Mouse (Mus musculus) c-Kit-positive CD71-negative TER-119-negative erythroid progenitor cells, embryonic 14.5 days (primary cell): ENCODE measurements around the gene Klhdc4.

ENCODE experiments used
- DNase-seq: peaks from one replicate; pipeline ENCODE4 v3.0.0-alpha.2; 2013; ENCODE audit warnings: low read depth

Klhdc4 gene

GRCm38 (mm10) chr8:121849303-121849702 is 19.9 kb upstream of the Klhdc4 start:
- no peak for DNase-seq

- DNase-seq: no peak
These were observed 19.1 kb upstream of the Klhdc4 start for GRCm38 (mm10) chr8:121848495-121848894.

GRCm38 (mm10) chr8:121847987-121848386 is 18.6 kb upstream of the Klhdc4 start:
- no peak for DNase-seq

GRCm38 (mm10) chr8:121847261-121847822 is 18.0 kb upstream of the Klhdc4 start:
- no peak for DNase-seq

GRCm38 (mm10) chr8:121846815-121847214 is 17.4 kb upstream of the Klhdc4 start:
- no peak for DNase-seq

DNA sequence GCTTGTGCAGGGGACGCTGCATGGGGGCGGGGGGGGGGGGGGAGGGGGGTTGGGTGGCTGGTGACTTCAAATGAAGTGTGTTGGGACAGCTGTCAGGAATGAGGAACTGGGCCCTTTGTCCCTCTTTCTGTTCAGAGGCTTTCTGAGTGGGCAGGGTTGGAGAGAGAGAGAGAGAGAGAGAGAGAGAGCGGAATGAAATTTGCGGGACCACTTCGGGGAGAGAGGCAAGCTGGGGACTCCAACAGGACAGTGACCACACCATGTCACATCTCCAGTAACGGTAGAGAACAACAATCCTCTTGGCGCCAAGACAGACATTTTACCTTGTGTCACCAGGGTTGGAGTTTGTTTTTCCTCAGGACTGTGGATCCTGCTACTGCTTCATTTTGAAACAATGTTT is 15.4 kb upstream of the Klhdc4 start:
- no peak for DNase-seq

GRCm38 (mm10) chr8:121843184-121843733 is 13.9 kb upstream of the Klhdc4 start:
- no peak for DNase-seq

GRCm38 (mm10) chr8:121842064-121842955 is 12.9 kb upstream of the Klhdc4 start:
- DNase-seq: no peak

DNA sequence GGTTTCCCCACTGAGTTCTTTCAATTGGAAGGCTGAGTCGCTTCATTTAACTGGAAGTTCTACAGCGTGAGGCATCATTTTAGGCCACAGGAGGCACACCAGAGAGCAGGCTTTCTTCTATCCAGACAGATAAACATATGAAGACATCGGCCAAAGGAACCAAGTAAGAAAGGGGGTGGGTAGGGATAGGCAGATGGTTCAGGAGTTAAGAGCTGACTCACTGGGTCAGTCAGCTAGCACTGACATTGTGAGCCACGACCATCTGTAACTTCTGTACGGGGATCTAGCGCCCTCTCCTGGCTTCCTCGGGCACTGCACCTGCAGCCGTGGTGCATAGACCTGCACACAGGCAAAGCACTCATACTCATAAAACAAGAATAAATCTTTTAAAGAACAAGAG is 11.9 kb upstream of the Klhdc4 start:
- DNase-seq: no peak

DNA sequence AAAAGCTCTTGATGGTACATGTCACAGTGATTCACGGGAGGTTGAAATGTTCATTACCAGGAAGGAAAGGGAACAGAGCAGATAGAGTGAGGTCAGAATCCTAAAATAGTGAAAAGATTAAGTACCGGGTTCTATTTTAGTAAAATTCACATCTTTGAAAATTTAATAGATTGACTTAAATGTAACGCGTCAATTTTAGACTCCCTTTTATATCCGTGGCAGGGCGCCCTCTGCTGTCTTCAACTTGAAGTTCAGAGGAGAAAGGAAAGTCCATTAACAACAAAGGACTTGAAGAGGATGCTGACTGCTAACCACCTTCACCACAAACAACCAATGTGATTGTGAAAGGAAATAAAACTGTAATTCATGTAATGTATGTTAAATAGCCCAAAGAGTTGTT is 3.1 kb upstream of the Klhdc4 start:
- peak; percentile 75 for DNase-seq

DNA sequence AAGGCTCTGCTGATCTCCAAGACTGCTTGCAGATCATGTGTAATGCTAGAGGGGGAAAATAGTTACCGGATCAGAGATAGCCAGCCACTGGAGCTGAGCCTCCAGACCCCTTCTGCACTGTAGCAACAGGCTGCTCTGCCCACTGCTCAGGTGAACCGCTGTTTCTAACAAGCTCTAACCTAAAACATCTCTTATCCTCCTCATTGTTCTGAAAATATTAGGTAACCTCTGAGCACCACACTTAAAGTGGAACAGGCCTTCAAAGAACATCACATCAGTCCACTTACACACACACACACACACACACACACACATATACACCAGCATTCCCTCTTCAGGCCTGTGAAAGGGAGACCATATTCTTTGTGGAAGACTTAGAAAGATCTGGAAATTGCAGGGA is 2.7 kb upstream of the Klhdc4 start:
- no peak for DNase-seq

DNA sequence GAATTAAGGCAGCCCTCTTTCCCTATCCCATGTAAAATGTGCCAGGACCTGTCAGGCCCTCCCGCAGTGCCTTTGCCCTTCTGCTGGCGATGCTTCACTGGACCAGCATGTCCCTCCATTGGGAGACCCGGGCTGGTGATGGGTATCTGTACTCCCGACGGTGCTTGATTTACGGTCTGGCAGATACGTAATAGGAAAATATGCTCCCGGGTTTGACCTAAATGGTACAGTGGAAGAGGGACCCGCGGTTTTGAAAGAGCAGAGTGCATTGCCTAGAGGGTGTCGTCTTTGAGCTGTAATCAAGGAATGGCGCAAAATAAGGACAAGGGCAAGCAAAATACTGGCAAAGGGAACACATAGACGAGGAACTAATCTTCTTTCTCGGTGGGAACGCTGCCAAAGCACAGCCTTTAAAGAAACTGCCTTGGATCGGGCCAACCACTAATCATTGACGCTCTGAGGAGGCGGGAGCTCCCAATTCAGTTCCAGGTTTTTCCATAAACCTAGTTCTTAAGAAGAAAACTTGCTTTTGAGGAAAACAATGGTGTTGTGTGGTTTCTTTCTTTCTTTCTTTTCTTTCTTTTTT is 501 bp upstream of the Klhdc4 start:
- no peak for DNase-seq

DNA sequence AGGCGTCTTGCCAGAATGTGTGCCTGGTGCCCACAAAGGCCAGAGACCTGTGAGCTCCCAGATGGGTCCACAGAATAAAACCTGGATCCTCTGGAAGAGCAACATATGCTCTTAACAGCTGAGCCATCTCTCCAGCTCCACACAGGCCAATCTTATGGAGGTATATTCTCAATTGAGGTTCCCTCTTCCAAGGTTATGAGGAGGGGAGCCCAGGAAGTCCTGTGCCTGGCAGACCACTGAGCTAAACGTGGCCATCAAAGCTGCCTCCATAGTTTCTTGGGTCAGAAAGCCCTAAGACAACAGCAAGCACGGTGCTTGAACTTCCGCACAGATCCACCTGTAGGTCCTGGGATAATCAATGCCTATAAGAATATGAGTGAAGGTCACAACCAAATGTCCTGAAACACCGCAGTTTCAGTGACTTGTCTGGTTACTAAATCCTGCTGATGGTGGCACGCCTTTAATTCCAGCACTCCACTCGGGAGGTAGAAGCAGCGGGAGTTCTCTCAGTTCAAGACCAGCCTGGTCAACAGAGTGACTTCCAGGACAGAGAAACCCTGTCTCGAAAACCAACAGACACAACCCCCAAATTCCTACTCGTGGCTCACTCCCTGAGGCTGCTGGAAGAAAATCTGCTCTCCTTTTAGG is 869 bp downstream of the Klhdc4 start:
- no peak for DNase-seq

DNA sequence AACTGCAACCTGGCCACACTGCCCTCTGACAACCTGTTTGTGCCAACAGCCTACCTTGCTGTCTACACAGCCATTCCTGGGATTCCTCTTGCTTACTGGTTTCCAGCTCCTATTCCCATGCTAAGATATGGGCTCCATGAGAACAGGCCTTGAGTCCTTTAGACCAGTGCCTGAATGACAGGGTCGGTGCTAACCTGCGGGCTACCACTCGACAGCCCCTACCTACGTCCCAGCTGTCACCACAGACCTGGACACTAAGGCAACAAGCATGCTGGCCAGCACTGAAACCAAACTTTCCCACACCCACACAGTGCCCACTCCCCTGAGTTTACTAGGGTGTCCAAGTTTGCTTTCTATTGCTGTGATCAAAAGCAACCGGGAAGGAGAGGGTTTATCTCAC is 1.6 kb downstream of the Klhdc4 start:
- no peak for DNase-seq

GRCm38 (mm10) chr8:121821770-121822169 is 7.6 kb downstream of the Klhdc4 start:
- no peak for DNase-seq

- DNase-seq: no peak
These were observed 8.0 kb downstream of the Klhdc4 start for GRCm38 (mm10) chr8:121821320-121821719.

DNA sequence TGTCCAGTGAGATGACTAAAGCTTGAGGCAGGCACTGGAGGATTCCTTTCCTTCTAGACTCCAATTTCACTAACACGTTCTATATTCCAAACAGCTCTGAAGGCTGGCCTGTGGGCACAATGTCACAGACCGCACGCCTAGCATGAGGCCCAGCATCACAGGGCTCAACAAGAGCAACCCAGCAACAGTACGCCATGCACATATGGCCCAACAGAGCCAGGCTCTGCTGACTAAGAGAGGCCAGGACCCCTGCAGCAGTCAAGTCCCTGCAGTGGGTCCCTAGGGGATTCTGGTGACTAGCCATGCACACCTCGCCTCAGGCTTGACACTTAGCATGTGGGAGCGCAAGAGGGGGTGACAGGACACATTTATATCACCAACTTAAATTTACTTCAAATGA is 8.5 kb downstream of the Klhdc4 start:
- no peak for DNase-seq

GRCm38 (mm10) chr8:121818226-121818625 is 11.1 kb downstream of the Klhdc4 start:
- DNase-seq: no peak

DNA sequence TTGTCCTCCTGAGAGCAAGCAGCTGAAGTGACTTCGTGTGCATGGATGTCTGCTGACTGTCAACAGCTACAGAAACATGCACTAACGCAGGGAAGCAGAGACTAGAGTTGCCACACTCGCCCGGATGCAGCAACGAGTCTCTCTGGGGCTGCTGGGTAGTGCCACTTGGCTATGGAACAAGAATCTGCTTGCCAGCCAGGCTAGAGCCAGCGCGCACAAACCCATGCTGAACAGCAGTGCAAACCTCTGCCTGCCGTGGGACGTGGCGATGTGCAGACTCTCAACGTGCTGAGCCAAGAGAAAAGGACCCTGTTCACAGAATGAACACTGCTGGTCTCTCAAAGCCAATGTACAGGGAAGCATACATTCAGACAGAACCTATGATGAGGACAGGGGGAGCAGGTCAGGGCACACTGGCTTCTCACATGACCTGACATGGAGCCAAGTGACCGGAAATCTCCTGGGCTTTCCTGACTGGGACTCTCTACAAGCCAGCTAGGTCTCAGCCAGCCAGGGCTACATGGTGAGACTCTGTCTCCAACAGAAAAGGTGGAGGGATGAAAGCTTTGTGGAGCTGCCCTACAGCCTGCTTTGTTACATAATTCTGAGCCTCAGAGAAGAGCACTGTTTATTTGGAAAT is 17.3 kb downstream of the Klhdc4 start:
- DNase-seq: no peak

DNA sequence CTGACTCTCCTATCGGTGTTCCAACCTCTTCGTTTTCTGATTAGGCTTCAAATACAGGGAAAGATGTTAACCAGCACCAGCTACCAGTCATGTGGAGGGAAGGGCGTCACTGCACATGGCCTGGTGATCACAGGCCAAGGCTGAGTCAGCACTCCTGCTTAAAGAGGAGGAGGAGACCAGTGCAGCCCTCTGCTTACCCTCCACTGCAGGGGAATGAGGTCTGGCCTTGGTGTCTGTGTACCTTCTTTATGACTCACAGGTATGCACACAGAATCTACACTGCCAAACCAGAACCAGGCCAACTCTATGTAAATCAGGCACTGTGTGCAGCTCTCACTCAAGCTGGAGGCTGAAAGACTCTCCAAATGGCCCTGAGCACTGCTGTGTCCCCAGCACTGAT is 17.9 kb downstream of the Klhdc4 start:
- DNase-seq: no peak

- DNase-seq: no peak
These were observed 19.7 kb downstream of the Klhdc4 start for GRCm38 (mm10) chr8:121809524-121810155.

DNA sequence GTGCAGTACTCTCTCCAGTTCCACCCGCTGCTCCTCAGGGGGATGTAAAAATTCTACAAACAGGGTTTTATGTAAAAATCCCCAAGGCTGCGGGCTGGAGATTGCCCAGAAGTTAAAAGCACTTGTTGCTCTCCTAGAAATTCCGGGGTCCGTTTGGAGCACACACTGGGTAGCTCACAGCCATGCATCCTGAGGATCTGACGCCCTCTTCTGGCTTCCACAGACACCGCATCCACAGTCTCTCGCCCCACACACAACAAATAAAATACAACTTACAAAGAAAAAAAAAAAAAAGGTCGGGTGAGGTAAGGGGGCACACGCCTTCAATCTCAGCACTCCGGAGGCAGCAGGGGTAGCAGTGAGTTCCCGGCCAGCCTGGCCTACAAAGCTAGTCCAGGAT is 21.3 kb downstream of the Klhdc4 start:
- DNase-seq: no peak
